Mouse (Mus musculus): ENCODE data around the gene Gas6. TPM values are rescaled to one million over a fixed set of nuclear protein-coding genes. Genes with fewer than 3 reads are reported as not detected.

Gas6 gene
- polyA plus RNA-seq, 1 experiment from 2014 or later, result 177 TPM

DNA sequence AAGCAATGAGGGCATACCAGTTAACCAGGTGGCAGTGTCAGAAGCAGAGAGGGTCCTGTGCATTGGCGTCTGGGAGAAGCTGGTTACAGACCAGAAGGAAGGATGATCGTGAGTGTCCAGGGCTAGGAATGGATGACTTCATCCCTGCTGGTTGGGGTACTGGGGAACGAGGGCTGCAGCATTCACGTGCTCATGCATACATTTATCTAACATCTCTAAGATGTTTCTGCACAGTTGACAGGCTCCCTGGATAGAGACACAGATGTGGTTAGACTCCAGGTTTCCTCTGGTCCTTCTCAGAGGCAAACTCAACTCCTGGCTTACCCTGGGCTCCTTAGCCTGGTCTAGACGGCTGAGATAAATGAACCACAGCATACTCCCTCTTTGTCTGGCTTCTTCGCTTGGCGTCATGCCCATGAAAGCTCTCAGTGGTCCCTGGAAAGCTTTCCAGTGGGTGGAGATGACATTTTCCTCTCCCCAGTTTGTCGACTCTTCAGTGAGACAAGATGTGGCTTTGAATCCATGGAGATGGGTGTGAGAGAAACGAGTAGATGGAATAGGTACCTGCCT lies 37.4 kb upstream of the Gas6 start:
- Histone ChIP-seq H3K27me3 (replicated peaks; ENCODE audit: insufficient read depth, low read length) (no peaks in the 10 kb centered on the region), H3K4me2 (replicated peaks; ENCODE audit: low read depth, low read length) (no peak overlapping the region), H3K9ac (replicated peaks; ENCODE audit: low read depth) (no peak overlapping the region), H3K27ac (ENCODE audit: low read length) (no peak overlapping the region), H3K36me3 (ENCODE audit: insufficient read depth, low read length) (no peaks in the 10 kb centered on the region), H3K4me3 (ENCODE audit: low read depth, low read length) (no peak overlapping the region), H3K9me3 (ENCODE audit: low read length) (no peaks in the 10 kb centered on the region), H3K4me1 (ENCODE audit: insufficient read depth, low read depth, low read length) (peaks cover 28% of the 10 kb centered on the region)
- DNase-seq (ENCODE audit: low spot score), result peak; percentile 41
- WGBS, result 30% methylated on average over 9 of the region's 9 CpGs
- no peak for ATAC-seq
- TF ChIP-seq EP300 (IDR thresholded peaks at IDR 0.05) (no peak), CTCF (IDR thresholded peaks at IDR 0.05) (no peak)

DNA sequence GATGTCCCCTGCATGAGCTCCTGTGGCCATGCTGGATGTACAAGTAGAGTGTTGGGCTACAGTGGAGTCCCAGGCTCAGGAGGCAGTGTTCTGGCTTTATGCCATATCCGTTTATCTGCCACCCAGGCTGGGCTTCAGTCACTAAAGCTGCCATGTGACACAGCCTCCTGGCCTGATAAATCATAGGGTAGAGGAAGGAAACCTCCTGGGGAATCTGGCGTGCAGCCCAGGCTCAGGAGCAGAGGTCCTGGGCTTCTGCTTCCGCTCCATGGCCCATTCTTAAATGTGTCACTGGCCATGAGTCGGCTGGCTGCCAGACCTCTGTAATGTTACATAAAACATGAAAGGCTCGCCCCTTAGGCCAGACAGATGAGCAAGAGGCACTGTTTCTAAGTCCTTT lies 36.7 kb upstream of the Gas6 start:
- H3K4me3 ChIP-seq (ENCODE audit: low read depth, low read length), result no peak overlapping the region
- no peaks in the 10 kb centered on the region for H3K9me3 ChIP-seq (ENCODE audit: low read length)
- WGBS, result 5% methylated on average over 5 of the region's 5 CpGs
- TF ChIP-seq CTCF (IDR thresholded peaks at IDR 0.05) (no peak), EP300 (IDR thresholded peaks at IDR 0.05) (peak; percentile 78)
- H3K4me2 ChIP-seq (replicated peaks; ENCODE audit: low read depth, low read length), result no peak overlapping the region
- peak; percentile 88 for DNase-seq (ENCODE audit: low spot score)
- H3K27ac ChIP-seq (ENCODE audit: low read length), result peak overlapping the region; percentile 9; the same call in 1 of the 2 replicates
- H3K27me3 ChIP-seq (replicated peaks; ENCODE audit: insufficient read depth, low read length), result no peaks in the 10 kb centered on the region
- ATAC-seq, result peak; percentile 78
- peaks cover 28% of the 10 kb centered on the region for H3K4me1 ChIP-seq (ENCODE audit: insufficient read depth, low read depth, low read length)
- H3K36me3 ChIP-seq (ENCODE audit: insufficient read depth, low read length), result no peaks in the 10 kb centered on the region
- no peak overlapping the region for H3K9ac ChIP-seq (replicated peaks; ENCODE audit: low read depth)

DNA sequence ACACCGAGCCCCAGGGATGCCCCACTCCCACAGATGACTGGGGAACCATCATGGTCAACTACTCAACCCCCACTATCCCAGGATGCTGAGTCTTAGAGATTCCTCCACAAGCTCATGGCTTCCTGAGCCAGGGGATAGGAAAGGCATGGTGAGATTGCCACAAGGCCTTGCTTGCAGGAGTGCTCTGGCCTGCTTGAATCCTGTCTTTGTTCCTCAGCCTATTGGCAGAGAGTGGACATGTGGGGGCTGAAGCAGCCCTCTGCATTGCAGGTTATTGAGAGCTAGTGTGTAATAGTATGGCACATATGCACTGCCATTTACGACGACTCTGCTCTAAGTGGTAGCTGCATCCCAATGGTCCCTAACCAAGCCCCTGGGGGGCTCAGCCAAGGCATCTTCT lies 36.1 kb upstream of the Gas6 start:
- Histone ChIP-seq H3K36me3 (ENCODE audit: insufficient read depth, low read length) (no peaks in the 10 kb centered on the region), H3K4me1 (ENCODE audit: insufficient read depth, low read depth, low read length) (peaks cover 28% of the 10 kb centered on the region), H3K4me2 (replicated peaks; ENCODE audit: low read depth, low read length) (no peak overlapping the region), H3K9me3 (ENCODE audit: low read length) (no peaks in the 10 kb centered on the region), H3K4me3 (ENCODE audit: low read depth, low read length) (no peak overlapping the region), H3K27me3 (replicated peaks; ENCODE audit: insufficient read depth, low read length) (no peaks in the 10 kb centered on the region), H3K27ac (ENCODE audit: low read length) (peak overlapping the region; percentile 62; the same call in 1 of the 2 replicates), H3K9ac (replicated peaks; ENCODE audit: low read depth) (no peak overlapping the region)
- 68% methylated on average over 3 of the region's 3 CpGs for WGBS
- ATAC-seq (no peak), DNase-seq (ENCODE audit: low spot score) (no peak)
- no peak for TF ChIP-seq CTCF (IDR thresholded peaks at IDR 0.05)
- no peak for TF ChIP-seq EP300 (IDR thresholded peaks at IDR 0.05)

DNA sequence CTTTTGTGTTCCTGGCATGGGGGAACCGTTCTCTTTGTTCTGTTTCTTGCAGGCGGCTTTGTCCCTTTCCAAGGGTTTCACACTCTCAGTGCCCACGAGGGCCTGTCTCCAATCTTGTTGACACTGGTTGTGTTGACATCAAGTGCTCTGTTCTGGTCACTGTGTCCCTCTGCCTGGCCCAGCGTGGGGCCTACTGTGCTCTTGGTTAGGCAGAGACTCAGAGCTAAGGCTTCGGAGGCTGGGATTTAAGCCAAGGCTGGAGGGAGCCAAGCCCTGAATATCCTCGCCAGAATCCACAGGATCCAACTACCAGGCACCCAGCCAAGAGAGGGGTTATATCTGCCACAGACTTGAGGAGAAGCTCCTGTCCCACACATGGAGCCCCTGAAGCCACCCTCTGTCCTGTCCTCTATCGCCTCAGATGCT lies 35.6 kb upstream of the Gas6 start:
- peaks cover 28% of the 10 kb centered on the region for H3K4me1 ChIP-seq (ENCODE audit: insufficient read depth, low read depth, low read length)
- H3K9me3 ChIP-seq (ENCODE audit: low read length), result no peaks in the 10 kb centered on the region
- peak; percentile 85 for DNase-seq (ENCODE audit: low spot score)
- no peak overlapping the region for H3K4me3 ChIP-seq (ENCODE audit: low read depth, low read length)
- peak; percentile 82 for TF ChIP-seq EP300 (IDR thresholded peaks at IDR 0.05)
- no peak for TF ChIP-seq CTCF (IDR thresholded peaks at IDR 0.05)
- peak; percentile 88 for ATAC-seq
- WGBS, result 27% methylated on average over 7 of the region's 7 CpGs
- H3K36me3 ChIP-seq (ENCODE audit: insufficient read depth, low read length), result no peaks in the 10 kb centered on the region
- H3K9ac ChIP-seq (replicated peaks; ENCODE audit: low read depth), result no peak overlapping the region
- no peaks in the 10 kb centered on the region for H3K27me3 ChIP-seq (replicated peaks; ENCODE audit: insufficient read depth, low read length)
- H3K27ac ChIP-seq (ENCODE audit: low read length), result peak overlapping the region; percentile 62
- no peak overlapping the region for H3K4me2 ChIP-seq (replicated peaks; ENCODE audit: low read depth, low read length)

DNA sequence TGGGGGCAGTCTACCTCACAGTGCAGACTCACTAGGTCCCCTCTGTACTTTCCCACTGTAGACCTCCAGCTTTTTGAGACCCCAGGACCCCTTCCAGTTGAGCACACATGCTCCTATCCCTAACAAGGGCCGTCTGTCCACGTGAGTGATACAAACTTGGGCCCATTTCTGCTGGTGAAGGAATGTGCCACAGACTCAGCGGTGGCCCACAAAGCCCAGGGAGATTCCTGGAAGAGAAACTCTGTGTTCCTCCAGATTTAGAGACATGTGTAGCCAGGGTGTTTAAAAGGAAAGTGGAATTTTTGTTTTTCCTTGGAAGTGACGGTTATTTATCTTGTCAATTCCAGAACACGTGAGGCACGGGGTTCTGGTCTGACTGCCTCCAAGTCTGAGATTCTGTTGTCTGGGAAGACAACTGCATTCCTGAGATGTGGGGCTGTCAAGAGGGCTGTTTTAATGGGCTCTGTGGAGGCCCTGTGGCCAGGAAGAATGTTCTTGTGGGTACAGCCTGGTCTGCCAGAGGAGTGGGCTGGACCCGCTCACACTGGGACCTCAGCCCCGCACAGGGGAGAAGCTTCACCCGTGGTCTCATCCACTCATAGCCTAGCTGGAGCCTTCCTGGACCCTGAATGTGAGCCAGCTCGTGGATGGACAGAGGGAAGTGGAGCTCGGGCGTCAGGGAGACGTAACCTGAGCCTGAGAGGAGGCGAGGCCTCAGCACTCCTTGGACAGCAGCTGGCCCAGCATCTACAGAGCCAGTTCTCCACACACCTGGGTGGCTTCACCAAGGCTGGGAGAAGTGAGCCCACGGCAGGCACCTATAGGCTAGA lies 34.9 kb upstream of the Gas6 start:
- Histone ChIP-seq H3K9me3 (ENCODE audit: low read length) (no peaks in the 10 kb centered on the region), H3K4me2 (replicated peaks; ENCODE audit: low read depth, low read length) (no peak overlapping the region), H3K36me3 (ENCODE audit: insufficient read depth, low read length) (no peaks in the 10 kb centered on the region), H3K4me1 (ENCODE audit: insufficient read depth, low read depth, low read length) (peaks cover 28% of the 10 kb centered on the region), H3K9ac (replicated peaks; ENCODE audit: low read depth) (no peak overlapping the region), H3K27me3 (replicated peaks; ENCODE audit: insufficient read depth, low read length) (no peaks in the 10 kb centered on the region), H3K27ac (ENCODE audit: low read length) (peak overlapping the region; percentile 62), H3K4me3 (ENCODE audit: low read depth, low read length) (no peak overlapping the region)
- no peak for TF ChIP-seq CTCF (IDR thresholded peaks at IDR 0.05)
- no peak for TF ChIP-seq EP300 (IDR thresholded peaks at IDR 0.05)
- ATAC-seq, result peak; percentile 79
- 52% methylated on average over 15 of the region's 15 CpGs for WGBS
- no peak for DNase-seq (ENCODE audit: low spot score)

DNA sequence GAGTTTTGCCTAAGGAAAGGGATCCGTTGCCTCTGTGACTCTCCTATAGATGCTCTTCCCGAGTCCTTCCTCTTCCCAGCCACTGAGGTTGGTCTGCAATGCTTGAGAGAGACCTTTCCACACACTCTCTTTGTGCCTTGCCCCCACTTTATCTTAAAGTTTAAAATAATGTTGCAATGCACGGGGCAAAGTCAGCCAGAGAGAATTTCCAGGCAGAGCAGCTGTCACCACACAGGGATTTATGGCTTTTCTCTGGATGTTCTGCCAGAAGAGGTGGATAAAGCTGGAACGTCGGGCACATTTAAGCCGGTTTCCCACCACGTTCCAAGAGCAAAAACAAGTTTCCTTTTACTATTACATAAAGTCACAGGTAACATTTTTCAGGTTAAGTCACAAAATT lies 27.1 kb upstream of the Gas6 start:
- no peak overlapping the region for H3K4me2 ChIP-seq (replicated peaks; ENCODE audit: low read depth, low read length)
- 43% methylated on average over 7 of the region's 7 CpGs for WGBS
- TF ChIP-seq EP300 (IDR thresholded peaks at IDR 0.05) (no peak), CTCF (IDR thresholded peaks at IDR 0.05) (no peak)

More for the DNA sequence above, 27.1 kb upstream of the Gas6 start:
- no peak overlapping the region for H3K9ac ChIP-seq (replicated peaks; ENCODE audit: low read depth)
- H3K9me3 ChIP-seq (ENCODE audit: low read length), result no peaks in the 10 kb centered on the region
- ATAC-seq, result no peak
- no peak overlapping the region for H3K27ac ChIP-seq (ENCODE audit: low read length)
- no peak overlapping the region for H3K4me3 ChIP-seq (ENCODE audit: low read depth, low read length)
- DNase-seq (ENCODE audit: low spot score), result no peak
- no peaks in the 10 kb centered on the region for H3K4me1 ChIP-seq (ENCODE audit: insufficient read depth, low read depth, low read length)
- H3K36me3 ChIP-seq (ENCODE audit: insufficient read depth, low read length), result no peaks in the 10 kb centered on the region
- H3K27me3 ChIP-seq (replicated peaks; ENCODE audit: insufficient read depth, low read length), result no peaks in the 10 kb centered on the region
